Mouse (Mus musculus): Measurements from ENCODE around the gene Rybp.

GRCm38 (mm10) chr6:100195091-100195490, 92.2 kb downstream of the Rybp start:
- TF ChIP-seq CTCF (IDR thresholded peaks at IDR 0.05; ENCODE audit: borderline replicate concordance, control insufficient read depth, extremely low read depth, insufficient read depth, low read length, poor library complexity) (no peak), POLR2A (IDR thresholded peaks at IDR 0.05; ENCODE audit: control insufficient read depth, extremely low read depth, insufficient read depth, low read length, poor library complexity) (no peak)

Data from thymus, adult 2 months (tissue).